Mouse (Mus musculus): ENCODE results near the gene Prkar1b.

Prkar1b gene

GRCm38 (mm10) chr5:139051276-139051675 is 98.5 kb downstream of the Prkar1b start:
- no peak for DNase-seq

- no peak for DNase-seq
These were observed 100.4 kb downstream of the Prkar1b start for GRCm38 (mm10) chr5:139049367-139049766.

GRCm38 (mm10) chr5:139047171-139047570 is 102.6 kb downstream of the Prkar1b start:
- no peak for DNase-seq

GRCm38 (mm10) chr5:139046636-139047035 is 103.2 kb downstream of the Prkar1b start:
- no peak for DNase-seq

- DNase-seq = no peak
These were observed 106.3 kb downstream of the Prkar1b start for GRCm38 (mm10) chr5:139043546-139043945.

- DNase-seq = no peak
These were observed 107.5 kb downstream of the Prkar1b start for GRCm38 (mm10) chr5:139042299-139042698.

GRCm38 (mm10) chr5:139035171-139035570 is 114.6 kb downstream of the Prkar1b start:
- DNase-seq = no peak

GRCm38 (mm10) chr5:139034746-139035145 is 115.1 kb downstream of the Prkar1b start:
- DNase-seq = no peak

- DNase-seq = peak; percentile 32
These were observed 116.1 kb downstream of the Prkar1b start for GRCm38 (mm10) chr5:139033406-139034317.

GRCm38 (mm10) chr5:139027603-139028002 is 122.2 kb downstream of the Prkar1b start:
- peak; percentile 35 for DNase-seq

- DNase-seq = no peak
These were observed 125.3 kb downstream of the Prkar1b start for GRCm38 (mm10) chr5:139024351-139025105.

GRCm38 (mm10) chr5:139020595-139020994 is 129.2 kb downstream of the Prkar1b start:
- DNase-seq = peak; percentile 51

GRCm38 (mm10) chr5:139017371-139018124 is 132.3 kb downstream of the Prkar1b start:
- peak; percentile 89 for DNase-seq

- peak; percentile 72 for DNase-seq
These were observed 134.7 kb downstream of the Prkar1b start for GRCm38 (mm10) chr5:139015097-139015496.

GRCm38 (mm10) chr5:139010649-139011048 is 139.2 kb downstream of the Prkar1b start:
- no peak for DNase-seq

- DNase-seq = peak; percentile 73
These were observed 142.5 kb downstream of the Prkar1b start for GRCm38 (mm10) chr5:139007141-139007775.

GRCm38 (mm10) chr5:139004588-139004987 is 145.2 kb downstream of the Prkar1b start:
- DNase-seq = no peak

GRCm38 (mm10) chr5:138999716-139000115 is 150.1 kb downstream of the Prkar1b start:
- no peak for DNase-seq

- peak; percentile 55 for DNase-seq
These were observed 151.7 kb downstream of the Prkar1b start for GRCm38 (mm10) chr5:138997936-138998580.

- peak; percentile 62 for DNase-seq
These were observed 152.5 kb downstream of the Prkar1b start, which contains the start of gene Pdgfa for GRCm38 (mm10) chr5:138997171-138997788. Gene Pdgfa, minus strand, starts transcription at chr5:138997370.

GRCm38 (mm10) chr5:138996322-138997073 is 153.3 kb downstream of the Prkar1b start:
- no peak for DNase-seq
